Mouse (Mus musculus) ES-CJ7 (cell line): ENCODE results near the gene Fam78a.

Source experiments
- DNase-seq: peaks from one replicate; pipeline ENCODE4 v3.0.0; 2011; ENCODE audit warnings: low read depth, low spot score

The Fam78a gene

GRCm38 (mm10) chr2:32084111-32084871 is at the start of gene Fam78a:
Fam78a (minus strand) TSS chr2:32084857.
- DNase-seq = peak; percentile 48

DNA sequence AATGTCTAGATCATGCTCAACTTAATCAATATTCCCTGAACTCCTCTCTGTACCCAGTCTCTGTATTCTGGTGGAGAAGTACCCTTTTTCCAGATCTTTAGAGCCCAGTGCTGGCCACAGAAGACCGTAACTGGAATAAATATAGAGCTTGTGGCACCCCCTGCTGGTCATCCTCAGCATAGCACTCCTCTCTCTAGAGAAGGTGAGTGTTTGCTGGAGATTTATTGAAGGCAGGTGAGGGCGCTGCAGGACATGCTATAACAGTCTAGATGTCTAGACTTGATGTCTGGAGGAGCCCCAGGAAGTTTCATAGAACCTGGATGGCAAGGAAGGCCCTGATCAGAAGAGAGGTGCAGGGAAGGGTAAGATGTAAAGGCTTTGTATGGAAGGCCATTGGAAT is 49.4 kb upstream of the Fam78a start:
- peak; percentile 94 for DNase-seq

GRCm38 (mm10) chr2:32132567-32132992 is 47.9 kb upstream of the Fam78a start:
- DNase-seq = peak; percentile 98

DNA sequence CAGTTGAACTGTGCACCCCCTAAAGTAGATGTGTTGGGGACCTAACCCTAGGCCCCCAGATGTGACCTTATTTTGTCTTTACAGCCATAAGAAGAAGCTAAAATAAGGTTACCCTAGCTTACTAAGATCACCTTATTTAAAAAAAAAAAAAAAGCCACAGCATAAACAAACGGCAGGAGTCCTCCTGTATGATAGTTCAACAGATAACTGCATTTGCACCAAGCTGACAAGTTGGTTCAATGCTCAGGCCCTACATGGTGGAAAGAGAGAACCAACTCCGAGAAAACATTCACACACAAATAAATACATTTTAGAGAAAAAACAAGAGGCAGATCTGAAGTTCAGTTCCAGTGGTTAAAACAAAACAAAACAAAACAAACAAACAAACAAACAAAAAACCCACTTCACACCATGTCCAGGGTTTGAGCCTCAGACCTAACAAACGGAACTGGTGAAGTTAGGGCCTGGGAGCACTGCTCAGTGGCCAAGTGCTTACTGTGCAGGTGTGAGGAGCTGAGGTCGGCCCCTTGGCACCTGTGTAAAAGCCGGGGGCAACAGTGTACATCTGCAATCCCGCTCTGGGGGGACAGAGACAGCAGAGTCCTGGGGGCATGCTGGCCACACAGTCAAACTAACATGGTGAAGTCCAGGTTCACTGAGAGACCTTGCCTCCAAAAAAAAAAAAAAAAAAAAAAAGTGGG is 47.4 kb upstream of the Fam78a start:
- no peak for DNase-seq

DNA sequence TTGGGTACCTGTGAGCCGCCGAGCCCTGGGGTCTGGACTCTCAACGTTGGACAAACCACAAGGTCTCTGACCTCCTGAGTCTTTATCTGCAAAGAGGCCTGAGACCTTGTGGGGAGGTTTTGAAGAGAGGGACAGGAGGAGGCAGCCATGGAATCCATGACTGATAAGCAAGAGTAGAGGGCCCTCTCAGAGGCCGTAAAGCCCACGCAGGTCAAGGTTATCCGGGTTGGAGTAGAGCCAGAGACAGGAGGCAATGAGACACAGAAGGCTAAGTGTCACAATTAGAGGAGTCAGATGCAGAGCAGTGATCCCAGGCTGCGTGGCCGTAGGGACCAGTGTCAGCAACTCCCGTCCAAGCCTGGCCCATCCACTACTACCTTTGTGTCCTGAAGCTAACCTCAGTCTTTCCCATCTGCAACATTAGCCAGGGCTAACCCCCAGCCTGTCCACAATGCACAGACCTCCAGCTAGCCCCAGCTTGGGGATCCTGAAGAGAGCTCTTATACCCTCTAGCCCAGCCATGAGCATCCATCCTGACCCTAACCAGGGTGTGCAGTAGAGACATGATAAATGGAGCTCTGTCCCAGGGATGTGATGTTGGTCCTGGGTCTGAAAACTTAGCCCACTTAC is 46.7 kb upstream of the Fam78a start:
- no peak for DNase-seq

GRCm38 (mm10) chr2:32130435-32130834 is 45.8 kb upstream of the Fam78a start:
- peak; percentile 68 for DNase-seq

- no peak for DNase-seq
Observed at GRCm38 (mm10) chr2:32129383-32130074, 44.9 kb upstream of the Fam78a start.

- no peak for DNase-seq
Observed at GRCm38 (mm10) chr2:32128536-32128841, 43.8 kb upstream of the Fam78a start.

- DNase-seq = no peak
Observed at GRCm38 (mm10) chr2:32127653-32128535, 43.2 kb upstream of the Fam78a start.

DNA sequence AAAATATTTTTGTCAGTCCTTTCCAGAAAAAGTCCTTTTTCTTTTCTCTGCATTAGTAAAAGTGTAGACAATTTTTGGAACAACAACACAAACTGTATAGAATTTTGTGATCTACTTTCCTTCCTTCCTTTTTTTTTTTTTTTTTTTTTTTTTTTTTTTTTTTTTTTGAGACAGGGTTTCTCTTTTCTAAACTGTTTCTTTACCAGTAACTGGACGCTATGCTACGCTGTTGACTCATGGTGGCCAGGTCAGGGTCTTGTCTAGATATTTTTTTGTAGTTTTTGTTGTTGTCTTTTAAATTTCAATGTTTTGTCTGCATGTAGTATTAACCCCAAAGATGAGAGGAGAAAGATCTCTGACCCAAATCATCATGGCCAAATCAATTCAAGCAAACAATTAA is 37.1 kb upstream of the Fam78a start:
- DNase-seq = no peak

GRCm38 (mm10) chr2:32121150-32121549 is 36.5 kb upstream of the Fam78a start:
- no peak for DNase-seq

- DNase-seq = no peak
Observed at GRCm38 (mm10) chr2:32119802-32120750, 35.4 kb upstream of the Fam78a start.

DNA sequence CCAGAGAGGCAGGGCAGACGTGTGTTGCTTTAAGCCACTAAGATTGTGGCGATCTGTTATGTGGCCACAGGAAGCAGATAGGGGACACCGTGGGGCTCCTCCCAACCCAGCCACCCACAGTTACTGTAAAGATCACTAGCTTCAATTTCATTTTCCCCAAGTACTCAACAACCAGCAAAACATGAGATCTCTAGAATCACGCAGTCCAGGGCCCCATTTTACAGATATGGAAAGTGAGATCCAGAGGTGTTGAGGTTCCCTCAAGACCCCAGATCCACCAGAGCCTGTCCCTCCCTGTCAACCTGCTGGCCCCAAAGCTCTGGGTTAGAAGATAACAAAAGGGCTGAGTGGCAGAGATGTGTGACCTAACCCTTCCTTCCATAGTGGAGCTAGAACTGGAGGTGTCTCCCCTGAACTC is 31.2 kb upstream of the Fam78a start:
- no peak for DNase-seq

- no peak for DNase-seq
Observed at GRCm38 (mm10) chr2:32112548-32112947, 27.9 kb upstream of the Fam78a start.

GRCm38 (mm10) chr2:32111268-32111667 is 26.6 kb upstream of the Fam78a start:
- DNase-seq = no peak

DNA sequence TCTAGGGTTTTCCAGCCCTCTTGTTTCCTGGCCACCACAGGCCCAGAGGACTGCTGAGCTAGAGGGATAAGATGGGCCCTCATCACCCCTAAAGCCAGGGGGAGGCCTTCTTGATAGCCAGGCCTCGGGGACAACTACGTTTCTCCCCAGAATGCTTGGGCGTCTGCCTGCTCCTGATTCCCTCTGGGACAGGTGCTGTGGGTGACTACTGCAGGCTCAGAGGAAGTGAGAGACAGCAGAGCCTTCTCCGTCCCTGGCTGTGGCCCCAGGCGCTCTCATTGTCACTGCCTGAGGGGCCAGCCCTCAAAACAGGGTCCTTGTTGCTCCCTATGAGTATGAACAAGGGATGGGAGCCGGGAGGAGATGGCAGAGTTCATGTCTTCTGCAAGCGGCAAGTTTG is 21.3 kb upstream of the Fam78a start:
- no peak for DNase-seq

DNA sequence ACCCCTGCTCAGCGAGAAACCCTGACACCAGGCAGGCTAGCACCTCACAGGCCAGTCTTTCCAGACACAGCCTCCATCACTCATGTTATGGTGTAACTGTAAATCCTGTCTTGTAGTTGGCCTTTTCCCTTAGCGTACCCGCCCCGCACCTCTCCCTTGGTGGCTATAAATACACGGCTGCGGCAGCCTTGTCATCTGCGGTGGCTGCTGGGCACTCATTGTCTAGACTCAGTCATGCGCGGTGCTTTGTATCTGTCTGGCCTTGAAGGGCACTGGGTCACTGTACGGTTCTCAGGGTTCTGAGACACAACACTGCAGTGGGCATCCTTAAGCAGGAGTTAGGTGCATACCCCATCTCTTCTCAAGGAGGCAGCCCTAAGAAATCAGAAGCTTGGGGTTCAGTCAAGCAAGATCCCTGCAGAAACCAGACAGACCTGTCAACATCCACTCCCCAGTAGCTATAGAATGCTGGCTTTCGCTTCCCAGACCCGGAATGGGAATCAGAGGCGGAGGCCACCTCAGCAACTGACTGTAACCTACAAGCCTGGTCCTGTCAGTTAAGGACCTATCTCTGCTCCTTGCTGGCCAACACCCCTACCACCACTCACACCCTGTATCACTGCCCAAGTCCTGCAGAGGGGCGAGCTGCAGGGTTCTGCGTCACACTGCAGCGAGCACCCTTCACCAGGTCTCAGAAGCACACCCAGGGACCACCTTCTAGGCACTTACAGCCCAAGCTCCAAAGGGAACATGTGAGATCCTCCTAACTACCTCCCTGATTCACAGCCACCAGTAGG is 20.7 kb upstream of the Fam78a start:
- no peak for DNase-seq

- no peak for DNase-seq
Observed at GRCm38 (mm10) chr2:32104122-32104521, 19.5 kb upstream of the Fam78a start.

GRCm38 (mm10) chr2:32103557-32103956 is 18.9 kb upstream of the Fam78a start:
- DNase-seq = no peak
